Mouse (Mus musculus) C2C12 (cell line): ENCODE data around the gene Raph1.

Source experiments
- CEBPB ChIP-seq: IDR thresholded peaks from one replicate; pipeline ENCODE4 v1.6.1; 2011; ENCODE audit warnings: low read depth, mild to moderate bottlenecking, control low read depth, moderate library complexity
- CTCF ChIP-seq: IDR thresholded peaks from one replicate; pipeline ENCODE4 v1.5.1; 2011; ENCODE audit not compliant: control insufficient read depth, insufficient read depth, insufficient read length
- FOSL1 ChIP-seq: IDR thresholded peaks from one replicate; pipeline ENCODE4 v1.8.0; 2011; ENCODE audit warnings: mild to moderate bottlenecking, low read length; ENCODE audit not compliant: poor library complexity, insufficient read depth, severe bottlenecking
- MAX ChIP-seq: IDR thresholded peaks from one replicate; pipeline ENCODE4 v1.6.1; 2011; ENCODE audit warnings: mild to moderate bottlenecking, control low read depth
- MYOD1 ChIP-seq: IDR thresholded peaks from one replicate; pipeline ENCODE4 v1.6.1; 2011; ENCODE audit warnings: low read depth; ENCODE audit not compliant: control insufficient read depth, insufficient read length
- MYOG ChIP-seq: IDR thresholded peaks from one replicate; pipeline ENCODE4 v1.6.1; 2011; ENCODE audit not compliant: control insufficient read depth, insufficient read length; ENCODE audit errors: extremely low read depth
- USF1 ChIP-seq: IDR thresholded peaks from one replicate; pipeline ENCODE4 v1.6.1; 2011; ENCODE audit warnings: low read depth, mild to moderate bottlenecking, control low read depth, moderate library complexity

DNA sequence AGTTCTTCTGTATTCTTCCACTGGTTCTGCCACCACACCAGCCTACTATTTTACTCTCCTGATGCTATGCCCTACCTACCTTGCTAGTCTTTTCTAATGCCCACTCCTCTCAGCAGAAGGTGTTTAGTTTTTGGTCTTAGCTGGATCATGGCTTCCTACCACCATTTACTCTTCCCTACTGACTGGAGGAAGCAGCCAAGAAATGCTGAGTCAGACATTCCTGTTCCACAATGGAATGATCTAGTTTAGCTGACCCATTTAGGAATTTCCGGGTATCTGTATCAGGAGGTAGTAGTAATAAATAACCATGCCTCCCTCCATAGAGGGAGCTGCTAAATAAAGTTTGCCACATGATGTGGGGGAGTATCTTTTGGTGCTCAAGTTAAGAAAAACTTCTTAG lies 48.0 kb upstream of the Raph1 start:
- TF ChIP-seq CTCF (no peak), USF1 (no peak), MAX (no peak), MYOD1 (no peak), FOSL1 (no peak), CEBPB (no peak), MYOG (no peak)
